Mouse (Mus musculus): ENCODE data around the gene Abhd14a. TPM values are rescaled to one million over a fixed set of nuclear protein-coding genes. Genes with fewer than 3 reads are reported as not detected.

The Abhd14a gene
- polyA plus RNA-seq, 1 experiment: 49.7 TPM

- 12% methylated on average over 6 of the region's 6 CpGs for whole genome bisulfite sequencing
- no peaks in the 10 kb centered on the region for H3K27me3 ChIP-seq (ENCODE audit: control insufficient read depth, insufficient read depth, low read length)
- DNase-seq: no peak
- no peak for TF ChIP-seq CTCF (IDR thresholded peaks at IDR 0.05; ENCODE audit: borderline replicate concordance, insufficient read depth, low read depth, low read length)
- no peak for TF ChIP-seq POLR2A (IDR thresholded peaks at IDR 0.05; ENCODE audit: borderline replicate concordance, insufficient read depth, low read length)
- H3K4me1 ChIP-seq (ENCODE audit: control insufficient read depth, insufficient read depth, low read length): peaks cover 12% of the 10 kb centered on the region
- no peak overlapping the region for H3K4me3 ChIP-seq (replicated peaks; ENCODE audit: insufficient read depth, low read depth, low read length)
- H3K27ac ChIP-seq (ENCODE audit: insufficient read depth, low read length): no peak overlapping the region
Measured at GRCm38 (mm10) chr9:106405275-106405674, 42.2 kb downstream of the Abhd14a start.

- WGBS: 91% methylated on average over 16 of the region's 16 CpGs
- Histone ChIP-seq H3K4me1 (ENCODE audit: control insufficient read depth, insufficient read depth, low read length) (peaks cover 12% of the 10 kb centered on the region), H3K4me3 (replicated peaks; ENCODE audit: insufficient read depth, low read depth, low read length) (no peak overlapping the region), H3K27me3 (ENCODE audit: control insufficient read depth, insufficient read depth, low read length) (no peaks in the 10 kb centered on the region), H3K27ac (ENCODE audit: insufficient read depth, low read length) (no peak overlapping the region)
- TF ChIP-seq POLR2A (IDR thresholded peaks at IDR 0.05; ENCODE audit: borderline replicate concordance, insufficient read depth, low read length): no peak
- TF ChIP-seq CTCF (IDR thresholded peaks at IDR 0.05; ENCODE audit: borderline replicate concordance, insufficient read depth, low read depth, low read length): no peak
- DNase-seq: no peak
Measured at GRCm38 (mm10) chr9:106402607-106403375, 44.7 kb downstream of the Abhd14a start.

GRCm38 (mm10) chr9:106402149-106402548 lies 45.3 kb downstream of the Abhd14a start:
- DNase-seq: no peak
- TF ChIP-seq POLR2A (IDR thresholded peaks at IDR 0.05; ENCODE audit: borderline replicate concordance, insufficient read depth, low read length) (no peak), CTCF (IDR thresholded peaks at IDR 0.05; ENCODE audit: borderline replicate concordance, insufficient read depth, low read depth, low read length) (no peak)
- H3K27me3 ChIP-seq (ENCODE audit: control insufficient read depth, insufficient read depth, low read length): no peaks in the 10 kb centered on the region
- H3K4me1 ChIP-seq (ENCODE audit: control insufficient read depth, insufficient read depth, low read length): peaks cover 12% of the 10 kb centered on the region
- H3K27ac ChIP-seq (ENCODE audit: insufficient read depth, low read length): no peak overlapping the region
- WGBS: 91% methylated on average over 5 of the region's 5 CpGs
- no peak overlapping the region for H3K4me3 ChIP-seq (replicated peaks; ENCODE audit: insufficient read depth, low read depth, low read length)

DNA sequence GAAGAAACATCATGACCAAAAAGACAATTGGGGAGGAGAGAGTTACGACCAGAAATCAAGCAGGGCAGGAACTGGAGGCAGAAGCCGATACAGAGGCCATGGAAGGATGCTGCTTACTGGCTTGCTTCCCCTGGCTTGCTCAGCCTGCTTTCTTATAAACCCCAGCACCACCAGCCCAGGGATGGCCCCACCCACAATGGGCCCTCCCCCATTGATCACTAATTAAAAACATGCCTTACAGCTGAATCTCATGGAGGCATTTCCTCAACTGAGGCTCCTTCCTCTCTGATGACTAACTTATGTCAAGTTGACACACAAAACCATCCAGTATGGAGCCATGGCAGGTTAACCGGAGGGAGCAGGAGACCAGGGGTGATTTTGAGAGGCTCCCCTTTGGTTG lies 47.7 kb downstream of the Abhd14a start:
- no peak for TF ChIP-seq POLR2A (IDR thresholded peaks at IDR 0.05; ENCODE audit: borderline replicate concordance, insufficient read depth, low read length)
- no peak for TF ChIP-seq CTCF (IDR thresholded peaks at IDR 0.05; ENCODE audit: borderline replicate concordance, insufficient read depth, low read depth, low read length)
- Histone ChIP-seq H3K27me3 (ENCODE audit: control insufficient read depth, insufficient read depth, low read length) (no peaks in the 10 kb centered on the region), H3K4me1 (ENCODE audit: control insufficient read depth, insufficient read depth, low read length) (peaks cover 6% of the 10 kb centered on the region), H3K27ac (ENCODE audit: insufficient read depth, low read length) (no peak overlapping the region), H3K4me3 (replicated peaks; ENCODE audit: insufficient read depth, low read depth, low read length) (no peak overlapping the region)
- no peak for DNase-seq
- WGBS: 94% methylated on average over 3 of the region's 3 CpGs

DNA sequence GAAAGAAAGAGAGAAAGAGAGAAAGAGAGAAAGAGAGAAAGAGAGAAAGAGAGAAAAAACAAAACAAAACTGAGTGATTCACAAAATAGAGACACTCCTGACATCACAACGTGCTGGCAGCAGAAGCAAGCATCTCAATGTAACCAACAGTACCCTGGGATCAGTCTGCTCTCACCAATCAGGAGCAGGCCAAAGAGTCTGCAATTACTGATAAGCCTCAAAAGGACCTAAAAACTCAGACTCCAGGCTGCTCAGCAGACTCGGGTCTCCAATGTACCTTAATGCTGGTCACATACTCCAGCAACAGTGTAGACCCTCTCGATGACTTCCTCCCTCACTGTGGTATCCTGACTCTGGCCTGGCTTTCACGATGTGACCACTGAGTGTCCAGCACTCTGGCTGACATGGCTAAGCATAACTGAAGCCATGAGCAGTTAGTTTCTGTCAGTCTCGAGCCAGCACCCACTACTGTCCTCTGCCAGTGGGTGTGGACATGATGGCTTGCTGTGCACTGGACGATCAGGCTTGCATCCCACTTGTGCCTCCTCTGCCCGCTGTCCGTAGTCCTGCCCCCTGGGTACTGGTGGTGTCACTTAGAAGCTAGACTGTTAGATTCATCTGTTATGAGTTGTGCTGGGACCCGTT lies 48.7 kb downstream of the Abhd14a start:
- no peak for DNase-seq
- Histone ChIP-seq H3K27ac (ENCODE audit: insufficient read depth, low read length) (no peak overlapping the region), H3K27me3 (ENCODE audit: control insufficient read depth, insufficient read depth, low read length) (no peaks in the 10 kb centered on the region), H3K4me3 (replicated peaks; ENCODE audit: insufficient read depth, low read depth, low read length) (no peak overlapping the region), H3K4me1 (ENCODE audit: control insufficient read depth, insufficient read depth, low read length) (peaks cover 6% of the 10 kb centered on the region)
- WGBS: 83% methylated on average over 9 of the region's 9 CpGs
- TF ChIP-seq CTCF (IDR thresholded peaks at IDR 0.05; ENCODE audit: borderline replicate concordance, insufficient read depth, low read depth, low read length): no peak
- no peak for TF ChIP-seq POLR2A (IDR thresholded peaks at IDR 0.05; ENCODE audit: borderline replicate concordance, insufficient read depth, low read length)

GRCm38 (mm10) chr9:106397733-106398132 lies 49.7 kb downstream of the Abhd14a start:
- H3K4me1 ChIP-seq (ENCODE audit: control insufficient read depth, insufficient read depth, low read length): peaks cover 6% of the 10 kb centered on the region
- H3K27me3 ChIP-seq (ENCODE audit: control insufficient read depth, insufficient read depth, low read length): no peaks in the 10 kb centered on the region
- 94% methylated on average over 4 of the region's 4 CpGs for WGBS
- no peak for DNase-seq
- H3K27ac ChIP-seq (ENCODE audit: insufficient read depth, low read length): no peak overlapping the region
- no peak for TF ChIP-seq CTCF (IDR thresholded peaks at IDR 0.05; ENCODE audit: borderline replicate concordance, insufficient read depth, low read depth, low read length)
- TF ChIP-seq POLR2A (IDR thresholded peaks at IDR 0.05; ENCODE audit: borderline replicate concordance, insufficient read depth, low read length): no peak
- H3K4me3 ChIP-seq (replicated peaks; ENCODE audit: insufficient read depth, low read depth, low read length): no peak overlapping the region

DNA sequence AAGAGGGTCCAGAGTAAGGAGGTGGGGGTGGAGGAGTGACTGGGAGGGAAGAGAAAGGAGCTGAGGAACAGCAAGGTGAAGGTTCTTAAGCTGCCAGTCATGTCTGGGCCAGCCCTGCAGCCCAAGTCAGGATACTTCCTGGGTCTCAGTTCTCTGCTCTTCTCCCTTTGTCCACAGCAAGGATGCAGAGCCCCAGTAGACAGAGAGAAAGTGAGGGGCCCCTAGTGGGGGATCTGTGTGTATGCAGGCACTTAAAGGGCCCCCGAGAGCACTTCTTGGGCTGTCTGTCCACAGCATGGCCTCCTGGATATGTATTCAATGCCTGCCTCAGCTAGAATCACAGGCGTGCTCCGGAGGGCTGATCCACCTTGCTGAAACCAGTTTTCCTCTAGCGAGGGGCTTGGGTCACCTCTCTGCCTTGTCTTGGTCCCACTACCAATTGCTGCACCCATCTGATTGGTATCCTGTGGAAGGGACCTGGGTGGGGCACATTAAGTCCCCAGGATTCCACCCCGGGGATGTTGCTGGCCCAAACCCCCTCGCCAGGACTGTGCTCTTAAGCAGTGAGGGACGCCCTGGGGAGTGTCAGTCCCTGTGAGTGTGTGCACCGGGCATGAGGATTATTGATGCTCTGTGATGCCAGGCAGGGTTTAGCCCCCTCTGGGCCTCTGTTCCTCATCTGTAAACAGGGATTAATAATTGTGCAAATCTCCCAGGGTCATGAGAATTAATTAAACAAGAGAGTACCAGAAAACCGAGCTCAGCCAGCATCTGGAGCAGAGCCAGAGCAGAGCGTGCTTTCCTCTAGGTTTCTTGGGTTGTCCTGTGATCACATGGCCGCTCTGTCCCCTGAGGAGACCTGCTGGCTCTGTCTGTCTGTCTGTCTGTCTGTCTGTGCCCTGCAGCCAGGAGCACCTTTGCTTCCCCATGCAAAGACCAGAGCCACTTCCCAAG lies 52.6 kb downstream of the Abhd14a start:
- TF ChIP-seq CTCF (IDR thresholded peaks at IDR 0.05; ENCODE audit: borderline replicate concordance, insufficient read depth, low read depth, low read length): 0 out of 2 replicates have a peak, but pooled peaks have one; percentile 4
- no peak for TF ChIP-seq POLR2A (IDR thresholded peaks at IDR 0.05; ENCODE audit: borderline replicate concordance, insufficient read depth, low read length)
- H3K4me1 ChIP-seq (ENCODE audit: control insufficient read depth, insufficient read depth, low read length): no peaks in the 10 kb centered on the region; the same call in 1 of the 2 replicates
- WGBS: 45% methylated on average over 11 of the region's 11 CpGs
- no peak overlapping the region for H3K4me3 ChIP-seq (replicated peaks; ENCODE audit: insufficient read depth, low read depth, low read length)
- H3K27ac ChIP-seq (ENCODE audit: insufficient read depth, low read length): no peak overlapping the region
- no peak for DNase-seq
- no peaks in the 10 kb centered on the region for H3K27me3 ChIP-seq (ENCODE audit: control insufficient read depth, insufficient read depth, low read length)
